ENCODE assay signal across 8 mouse cellular contexts in the genomic region with DNA sequence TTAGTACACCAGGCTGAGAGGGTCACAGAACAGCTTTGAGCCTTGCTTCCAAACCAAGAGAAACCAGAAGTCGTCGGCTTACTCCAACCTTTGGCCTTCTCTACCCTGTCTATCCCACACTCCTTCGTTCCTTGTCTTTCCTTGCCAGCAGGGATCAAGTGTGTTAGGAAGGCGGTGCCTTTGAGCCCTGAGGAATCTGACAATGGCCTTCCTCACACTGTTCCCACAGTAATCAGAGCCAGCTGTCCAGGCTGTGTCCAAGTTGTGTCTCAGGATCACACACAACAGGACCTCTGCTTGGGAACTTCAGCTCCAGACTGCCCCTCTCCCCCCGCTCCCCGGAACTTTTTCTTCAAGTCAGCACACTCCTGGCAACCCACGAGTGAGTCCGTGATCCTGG.
DNase-seq lines count a peak whose midpoint lies in the region; ATAC-seq and TF ChIP-seq lines count a peak whose summit lies in the region.

No protein-coding gene starts in this region.

- TF ChIP-seq CTCF in heart, postnatal 0 days (IDR thresholded peaks at IDR 0.05; ENCODE audit: low read depth), result no peak

- 78% methylated on average over 8 of the region's 8 CpGs for WGBS in forebrain, embryonic 10.5 days
- 71% methylated on average over 8 of the region's 8 CpGs for WGBS in forebrain, embryonic 12.5 days
- WGBS in heart, postnatal 0 days, result 68% methylated on average over 8 of the region's 8 CpGs

- no peak for DNase-seq in forebrain, embryonic 10.5 days (ENCODE audit: extremely low spot score, low spot score)
- DNase-seq in embryo, embryonic 10.5 days (ENCODE audit: low spot score), result peak; percentile 46
- DNase-seq in heart, postnatal 0 days (ENCODE audit: low spot score), result no peak
- peak; percentile 49 for DNase-seq in kidney, postnatal 14 days
- DNase-seq in testis, postnatal 10 days (ENCODE audit: low spot score), result no peak
- no peak for DNase-seq in retina, embryonic 14.5 days (ENCODE audit: low spot score)
- no peak for DNase-seq in frontal cortex, postnatal 36 days (ENCODE audit: low spot score in 2 of 2)

- no peak for TF ChIP-seq EP300 in heart, postnatal 0 days (IDR thresholded peaks at IDR 0.05; ENCODE audit: low read depth)

- H3K9ac ChIP-seq in forebrain, embryonic 12.5 days, result no peak overlapping the region
- no peak overlapping the region for H3K9ac ChIP-seq in heart, postnatal 0 days (replicated peaks; ENCODE audit: low read depth, low read length)

- no peak overlapping the region for H3K4me3 ChIP-seq in forebrain, embryonic 10.5 days
- H3K4me3 ChIP-seq in forebrain, embryonic 12.5 days (replicated peaks), result no peak overlapping the region
- no peak overlapping the region for H3K4me3 ChIP-seq in heart, postnatal 0 days (ENCODE audit: low read depth, low read length)

- H3K4me2 ChIP-seq in forebrain, embryonic 12.5 days, result no peak overlapping the region
- no peak overlapping the region for H3K4me2 ChIP-seq in heart, postnatal 0 days (ENCODE audit: low read depth, low read length)

- no peaks in the 10 kb centered on the region for H3K9me3 ChIP-seq in forebrain, embryonic 10.5 days
- no peaks in the 10 kb centered on the region for H3K9me3 ChIP-seq in forebrain, embryonic 12.5 days
- no peaks in the 10 kb centered on the region for H3K9me3 ChIP-seq in heart, postnatal 0 days (replicated peaks; ENCODE audit: control insufficient read depth, low read length)

- H3K4me1 ChIP-seq in forebrain, embryonic 10.5 days, result peaks cover 33% of the 10 kb centered on the region
- H3K4me1 ChIP-seq in forebrain, embryonic 12.5 days, result peaks cover 21% of the 10 kb centered on the region
- peaks cover 34% of the 10 kb centered on the region for H3K4me1 ChIP-seq in heart, postnatal 0 days (ENCODE audit: control insufficient read depth, insufficient read depth)

- ATAC-seq in forebrain, embryonic 12.5 days (ENCODE audit: low FRiP score), result no peak
- peak; percentile 28; the same call in 1 of the 2 replicates for ATAC-seq in heart, postnatal 0 days (ENCODE audit: insufficient read depth, low read depth)

- H3K27me3 ChIP-seq in forebrain, embryonic 10.5 days (ENCODE audit: poor library complexity, severe bottlenecking), result no peaks in the 10 kb centered on the region
- no peaks in the 10 kb centered on the region for H3K27me3 ChIP-seq in forebrain, embryonic 12.5 days
- no peaks in the 10 kb centered on the region for H3K27me3 ChIP-seq in heart, postnatal 0 days (ENCODE audit: control insufficient read depth, insufficient read depth, low read length)

- peak overlapping the region; percentile 51; the same call in 1 of the 2 replicates for H3K27ac ChIP-seq in forebrain, embryonic 10.5 days
- no peak overlapping the region for H3K27ac ChIP-seq in forebrain, embryonic 12.5 days
- peak overlapping the region; percentile 60 for H3K27ac ChIP-seq in heart, postnatal 0 days (ENCODE audit: low read depth)

- H3K36me3 ChIP-seq in forebrain, embryonic 10.5 days (replicated peaks), result no peaks in the 10 kb centered on the region
- H3K36me3 ChIP-seq in forebrain, embryonic 12.5 days (replicated peaks), result no peaks in the 10 kb centered on the region
- no peaks in the 10 kb centered on the region for H3K36me3 ChIP-seq in heart, postnatal 0 days (replicated peaks; ENCODE audit: control insufficient read depth, insufficient read depth, low read length)

Comparison
In these comparisons a context has a peak if more than half of its experiments do, and no peak if none do; other contexts are left out.
1. DNase-seq: peak in embryo, embryonic 10.5 days (single experiment) and kidney, postnatal 14 days (single experiment); none in forebrain, embryonic 10.5 days (single experiment), heart, postnatal 0 days (single experiment), testis, postnatal 10 days (single experiment), retina, embryonic 14.5 days (single experiment) and frontal cortex, postnatal 36 days (0 of 2).